Mouse (Mus musculus) hindbrain, embryonic 11.5 days (tissue): Measurements from ENCODE around the gene Gm10803. TPM values are rescaled to one million over a fixed set of nuclear protein-coding genes. Genes with fewer than 3 reads are reported as not detected.

Experiments used
- ATAC-seq: fragments of 200-750 bp; cut with Nextera tagmentation; 2 replicates; pipeline ENCODE4 v1.8.0; 2017; ENCODE audit warnings: mild to moderate bottlenecking, moderate TSS enrichment, moderate library complexity; ENCODE audit not compliant: low FRiP score
- DNase-seq: peaks from one replicate; pipeline ENCODE4 v3.0.0-alpha.2; 2015; ENCODE audit warnings: low spot score
- H3K27ac ChIP-seq: fragments of 300-500 bp; sonication (generic); 2 replicates; pipeline ENCODE4 v1.5.1; 2014; ENCODE audit warnings: mild to moderate bottlenecking, low read depth, low read length
- H3K27me3 ChIP-seq: fragments of 300-500 bp; sonication (generic); 2 replicates; pipeline ENCODE4 v1.6.1; 2014; ENCODE audit warnings: mild to moderate bottlenecking, low read length, moderate library complexity, mixed read lengths; ENCODE audit not compliant: control insufficient read depth, insufficient read depth
- H3K36me3 ChIP-seq: fragments of 300-500 bp; sonication (generic); 2 replicates; pipeline ENCODE4 v1.6.1; 2014; ENCODE audit warnings: mild to moderate bottlenecking, low read length, moderate library complexity, mixed read lengths; ENCODE audit not compliant: control insufficient read depth, insufficient read depth
- H3K4me1 ChIP-seq: fragments of 300-500 bp; sonication (generic); replicated peaks from 2 replicates; pipeline ENCODE4 v1.6.1; 2014; ENCODE audit warnings: low read length, mixed read lengths; ENCODE audit not compliant: control insufficient read depth, insufficient read depth
- H3K4me2 ChIP-seq: fragments of 300-500 bp; sonication (generic); replicated peaks from 2 replicates; pipeline ENCODE4 v1.6.1; 2014; ENCODE audit warnings: mild to moderate bottlenecking, low read depth, low read length
- H3K4me3 ChIP-seq: fragments of 300-500 bp; sonication (generic); 2 replicates; pipeline ENCODE4 v1.5.1; 2014; ENCODE audit warnings: low read depth, low read length
- H3K9ac ChIP-seq: fragments of 300-500 bp; sonication (generic); 2 replicates; pipeline ENCODE4 v1.6.1; 2014; ENCODE audit warnings: low read depth, low read length
- H3K9me3 ChIP-seq: fragments of 300-500 bp; sonication (generic); 2 replicates; pipeline ENCODE4 v1.6.1; 2016; ENCODE audit warnings: low read length; ENCODE audit not compliant: control insufficient read depth
- WGBS: fragments of 180-500 bp; shearing (Covaris S2); extraction: QIAGEN DNeasy Blood & Tissue Kit; methylation state at CpG from one replicate; pipeline ENCODE4 v1.1.7; 2014; 5-methylcytosine and 5-hydroxymethylcytosine counted together
- polyA plus RNA-seq: library from polyadenylated mRNA; unstranded; fragments of >200 nt; fragmentation: Nextera tagmentation; extraction: Ambion mirVana; gene quantifications from 2 replicates; pipeline ENCODE4 v1.2.1, GENCODE M21; 2014

Gene Gm10803
- polyA plus RNA-seq, 1 experiment from 2014 or later: not detected

GRCm38 (mm10) chr2:93604601-93605285, 44.4 kb downstream of the Gm10803 start:
- Histone ChIP-seq H3K36me3 (no peaks in the 10 kb centered on the region), H3K27me3 (no peaks in the 10 kb centered on the region), H3K4me3 (no peak overlapping the region), H3K27ac (no peak overlapping the region), H3K4me1 (no peaks in the 10 kb centered on the region), H3K4me2 (no peak overlapping the region), H3K9me3 (no peaks in the 10 kb centered on the region), H3K9ac (no peak overlapping the region)
- DNase-seq: no peak
- 89% methylated on average over 6 of the region's 6 CpGs for WGBS
- no peak for ATAC-seq

- Histone ChIP-seq H3K4me2 (no peak overlapping the region), H3K4me3 (no peak overlapping the region), H3K9me3 (no peaks in the 10 kb centered on the region), H3K36me3 (no peaks in the 10 kb centered on the region), H3K4me1 (no peaks in the 10 kb centered on the region), H3K9ac (no peak overlapping the region), H3K27me3 (no peaks in the 10 kb centered on the region), H3K27ac (no peak overlapping the region)
- ATAC-seq (no peak), DNase-seq (no peak)
- 84% methylated on average over 3 of the region's 3 CpGs for WGBS
Observed at GRCm38 (mm10) chr2:93608800-93609199, 48.4 kb downstream of the Gm10803 start.

DNA sequence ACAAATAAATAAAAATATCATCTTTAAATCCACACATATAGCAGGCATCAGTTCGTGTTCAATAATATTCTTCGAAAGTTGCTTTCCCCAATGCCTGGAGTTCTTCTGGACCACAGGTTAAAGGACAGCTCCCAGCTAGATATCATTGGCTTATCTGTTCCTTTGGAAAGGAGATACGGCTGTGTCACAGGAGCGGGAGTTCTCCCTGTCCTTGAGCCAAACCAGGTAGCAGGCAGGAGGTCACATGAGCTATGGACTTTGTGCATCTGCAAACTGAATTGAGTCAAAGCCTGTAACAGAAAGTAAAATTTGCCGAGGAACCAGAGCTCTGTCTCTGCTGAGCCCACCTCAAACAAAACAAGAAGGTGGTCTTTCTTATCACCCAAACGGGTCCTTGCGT, 52.7 kb downstream of the Gm10803 start:
- no peaks in the 10 kb centered on the region for H3K27me3 ChIP-seq
- H3K9me3 ChIP-seq: no peaks in the 10 kb centered on the region
- H3K4me2 ChIP-seq: no peak overlapping the region
- no peak overlapping the region for H3K27ac ChIP-seq
- H3K4me1 ChIP-seq: no peaks in the 10 kb centered on the region
- ATAC-seq (no peak), DNase-seq (no peak)
- H3K9ac ChIP-seq: no peak overlapping the region
- no peak overlapping the region for H3K4me3 ChIP-seq
- H3K36me3 ChIP-seq: no peaks in the 10 kb centered on the region
- 91% methylated on average over 7 of the region's 7 CpGs for WGBS

Other genes with a start within 250 kb of the Gm10803 start
- gene Tspan18, start 226.1 kb upstream of the Gm10803 start, polyA plus RNA-seq: 61.0 and 71.4 TPM in 2 replicates
- 6.2 and 6.3 TPM in 2 replicates for gene Cd82, start 97.4 kb upstream of the Gm10803 start, polyA plus RNA-seq
- gene Alx4, start 81.8 kb downstream of the Gm10803 start, polyA plus RNA-seq: 4.3 TPM in 2 replicates